In genomic region chr15:100367119-100367518, GRCm38 (mm10) we compare ENCODE assay signal across 29 mouse cellular contexts. TPM values are rescaled to one million over a fixed set of nuclear protein-coding genes. Genes with fewer than 3 reads are reported as not detected.
"Had no signal": no experiment of that assay in that cellular context is flagged by ENCODE, and none has a peak within 500 bp of the region (broad histone marks: within the 10 kb centered on the region; RNA-seq: fewer than 3 reads in every experiment).

No protein-coding gene starts in this region.

- H3K4me1 ChIP-seq: liver, embryonic 15.5 days; lung, embryonic 15.5 days; midbrain, embryonic 13.5 days; midbrain, embryonic 15.5 days; stomach, embryonic 15.5 days had no signal

- ATAC-seq: liver, postnatal 0 days; lung, postnatal 0 days; midbrain, embryonic 13.5 days; midbrain, embryonic 15.5 days had no signal

- H3K9ac ChIP-seq: liver, embryonic 15.5 days; liver, postnatal 0 days; lung, embryonic 15.5 days; midbrain, embryonic 13.5 days; midbrain, embryonic 15.5 days; neural tube, embryonic 13.5 days; stomach, embryonic 15.5 days had no signal

- H3K27ac ChIP-seq: liver, embryonic 15.5 days; lung, embryonic 15.5 days; macrophage; midbrain, embryonic 13.5 days; midbrain, embryonic 15.5 days; neural tube, embryonic 13.5 days; stomach, embryonic 15.5 days; stomach, postnatal 0 days had no signal

- H3K4me3 ChIP-seq: liver, embryonic 15.5 days; lung, embryonic 15.5 days; megakaryocyte, embryonic 14.5 days; midbrain, embryonic 13.5 days; midbrain, embryonic 15.5 days; neural tube, embryonic 13.5 days; stomach, embryonic 15.5 days had no signal

- DNase-seq: liver, postnatal 0 days; lung, adult 2 months; lung, postnatal 14 days; lung, postnatal 36 days; retina, postnatal 1 day; right cerebral cortex, adult 18-20 months; right cerebral cortex, postnatal 14 days; thymus, adult 2 months; thymus, postnatal 25 days; thymus, postnatal 4 days had no signal

- H3K36me3 ChIP-seq: liver, embryonic 15.5 days; lung, embryonic 15.5 days; midbrain, embryonic 13.5 days; midbrain, embryonic 15.5 days; neural tube, embryonic 13.5 days; stomach, embryonic 15.5 days had no signal

- H3K4me2 ChIP-seq: liver, embryonic 15.5 days; lung, embryonic 15.5 days; midbrain, embryonic 11.5 days; midbrain, embryonic 13.5 days; midbrain, embryonic 15.5 days; neural tube, embryonic 13.5 days; stomach, embryonic 15.5 days had no signal

- H3K27me3 ChIP-seq: liver, embryonic 15.5 days; lung, embryonic 15.5 days; midbrain, embryonic 13.5 days; midbrain, embryonic 15.5 days; neural tube, embryonic 13.5 days; stomach, embryonic 15.5 days had no signal

- H3K9me3 ChIP-seq: liver, embryonic 15.5 days; lung, embryonic 15.5 days; midbrain, embryonic 13.5 days; midbrain, embryonic 15.5 days; stomach, embryonic 15.5 days had no signal

RNA-seq across cellular contexts. Expression of gene Higd1c, which starts 2.8 kb away (rescaled TPM):
- total RNA-seq: megakaryocyte progenitor cell, adult 5-6 weeks; midbrain, postnatal 0 days; monocyte, adult 5-6 weeks; neutrophil, adult 5-6 weeks had no signal
- polyA plus RNA-seq: liver, embryonic 15.5 days; liver, postnatal 0 days; lung, adult 2 months; lung, embryonic 15.5 days; lung, postnatal 0 days; macrophage; midbrain, embryonic 11.5 days; midbrain, embryonic 13.5 days; midbrain, embryonic 15.5 days; midbrain, postnatal 0 days; neural tube, embryonic 11.5 days; spleen, adult 2 months; stomach, embryonic 15.5 days; stomach, postnatal 0 days; testis, adult 2 months; thymus, adult 2 months; urinary bladder, adult 2 months had no signal

RNA-seq across cellular contexts. Expression of gene Mettl7a2, which starts 14.1 kb away (rescaled TPM):
- total RNA-seq: megakaryocyte progenitor cell, adult 5-6 weeks; midbrain, postnatal 0 days; monocyte, adult 5-6 weeks; neutrophil, adult 5-6 weeks had no signal
- polyA plus RNA-seq: liver, embryonic 15.5 days; liver, postnatal 0 days; lung, adult 2 months; lung, embryonic 15.5 days; macrophage; midbrain, embryonic 11.5 days; midbrain, embryonic 13.5 days; midbrain, embryonic 15.5 days; midbrain, postnatal 0 days; neural tube, embryonic 13.5 days; spleen, adult 2 months; stomach, embryonic 15.5 days; stomach, postnatal 0 days; testis, adult 2 months; thymus, adult 2 months; urinary bladder, adult 2 months had no signal

RNA-seq across cellular contexts. Expression of gene Methig1, which starts 14.2 kb away (rescaled TPM):
- total RNA-seq: megakaryocyte progenitor cell, adult 5-6 weeks; midbrain, postnatal 0 days; monocyte, adult 5-6 weeks; neutrophil, adult 5-6 weeks had no signal
- polyA plus RNA-seq: lung, adult 2 months; lung, embryonic 15.5 days; lung, postnatal 0 days; macrophage; midbrain, embryonic 11.5 days; midbrain, embryonic 13.5 days; midbrain, postnatal 0 days; neural tube, embryonic 11.5 days; spleen, adult 2 months; stomach, postnatal 0 days; testis, adult 2 months; thymus, adult 2 months; urinary bladder, adult 2 months had no signal

RNA-seq across cellular contexts. Expression of gene Mettl7a3, which starts 32.4 kb away (rescaled TPM):
- total RNA-seq: megakaryocyte progenitor cell, adult 5-6 weeks; midbrain, postnatal 0 days; monocyte, adult 5-6 weeks; neutrophil, adult 5-6 weeks had no signal
- polyA plus RNA-seq: liver, embryonic 15.5 days; liver, postnatal 0 days; lung, embryonic 15.5 days; macrophage; midbrain, embryonic 11.5 days; midbrain, embryonic 13.5 days; midbrain, embryonic 15.5 days; midbrain, postnatal 0 days; neural tube, embryonic 11.5 days; stomach, embryonic 15.5 days; stomach, postnatal 0 days; testis, adult 2 months had no signal

RNA-seq across cellular contexts. Expression of gene Gm5475, which starts 54.8 kb away (rescaled TPM):
- total RNA-seq: megakaryocyte progenitor cell, adult 5-6 weeks; midbrain, postnatal 0 days; monocyte, adult 5-6 weeks; neutrophil, adult 5-6 weeks had no signal
- polyA plus RNA-seq: lung, adult 2 months; macrophage; midbrain, embryonic 11.5 days; spleen, adult 2 months; urinary bladder, adult 2 months had no signal
